Mouse (Mus musculus): Measurements from ENCODE around the gene Hsd3b5. TPM values are rescaled to one million over a fixed set of nuclear protein-coding genes. Genes with fewer than 3 reads are reported as not detected.
"Not testable (repeated sequence)": the region's sequence is repeated elsewhere in the genome, so short reads cannot be mapped to it uniquely, and the experiment has no call there.

Gene Hsd3b5
- not detected in 2 replicates for total RNA-seq (2014; rRNA removed; ENCODE audit: low replicate concordance)
- not detected in 2 replicates for polyA plus RNA-seq (2015; fragmentation: Nextera tagmentation; extraction: Ambion mirVana)

- ATAC-seq (ENCODE audit: insufficient read depth, low read depth): no peak
- no peaks in the 10 kb centered on the region for H3K9me3 ChIP-seq (replicated peaks; ENCODE audit: control insufficient read depth, low read length)
Measured at GRCm38 (mm10) chr3:98630152-98630551, at the start of gene Hsd3b5. Gene Hsd3b5, minus strand, starts transcription at chr3:98630252.

GRCm38 (mm10) chr3:98635145-98635544 is 5.1 kb upstream of the Hsd3b5 start:
- ATAC-seq (ENCODE audit: insufficient read depth, low read depth) (no peak), DNase-seq (ENCODE audit: low spot score) (no peak)
- Histone ChIP-seq H3K36me3 (replicated peaks; ENCODE audit: control insufficient read depth, insufficient read depth, low read length) (no peaks in the 10 kb centered on the region), H3K4me2 (ENCODE audit: low read depth, low read length) (no peak overlapping the region), H3K4me1 (ENCODE audit: control insufficient read depth, insufficient read depth) (no peaks in the 10 kb centered on the region), H3K27ac (ENCODE audit: low read depth) (no peak overlapping the region), H3K4me3 (ENCODE audit: low read depth, low read length) (no peak overlapping the region), H3K9ac (replicated peaks; ENCODE audit: low read depth, low read length) (no peak overlapping the region), H3K9me3 (replicated peaks; ENCODE audit: control insufficient read depth, low read length) (no peaks in the 10 kb centered on the region), H3K27me3 (ENCODE audit: control insufficient read depth, insufficient read depth, low read length) (no peaks in the 10 kb centered on the region)
- TF ChIP-seq EP300 (IDR thresholded peaks at IDR 0.05; ENCODE audit: low read depth) (no peak), CTCF (IDR thresholded peaks at IDR 0.05; ENCODE audit: low read depth) (no peak)
- WGBS: 81% methylated on average over 1 of the region's 1 CpGs

More at GRCm38 (mm10) chr3:98630152-98630551, at the start of gene Hsd3b5:
- no peak within 1 kb of the TSS for H3K9ac ChIP-seq (replicated peaks; ENCODE audit: low read depth, low read length)
- no peak for DNase-seq (ENCODE audit: low spot score)
- no peaks in the 10 kb centered on the region for H3K4me1 ChIP-seq (ENCODE audit: control insufficient read depth, insufficient read depth)
- TF ChIP-seq EP300 (IDR thresholded peaks at IDR 0.05; ENCODE audit: low read depth) (no peak), CTCF (IDR thresholded peaks at IDR 0.05; ENCODE audit: low read depth) (no peak)
- H3K4me2 ChIP-seq (ENCODE audit: low read depth, low read length): no peak within 1 kb of the TSS
- no peaks in the 10 kb centered on the region for H3K36me3 ChIP-seq (replicated peaks; ENCODE audit: control insufficient read depth, insufficient read depth, low read length)
- H3K27ac ChIP-seq (ENCODE audit: low read depth): no peak within 1 kb of the TSS
- no peak within 1 kb of the TSS for H3K4me3 ChIP-seq (ENCODE audit: low read depth, low read length)
- H3K27me3 ChIP-seq (ENCODE audit: control insufficient read depth, insufficient read depth, low read length): no peaks in the 10 kb centered on the region

- H3K27me3 ChIP-seq (ENCODE audit: control insufficient read depth, insufficient read depth, low read length): no peaks in the 10 kb centered on the region
- no peaks in the 10 kb centered on the region for H3K9me3 ChIP-seq (replicated peaks; ENCODE audit: control insufficient read depth, low read length)
- no peak overlapping the region for H3K9ac ChIP-seq (replicated peaks; ENCODE audit: low read depth, low read length)
- H3K4me1 ChIP-seq (ENCODE audit: control insufficient read depth, insufficient read depth): no peaks in the 10 kb centered on the region
- DNase-seq (ENCODE audit: low spot score): no peak
- no peaks in the 10 kb centered on the region for H3K36me3 ChIP-seq (replicated peaks; ENCODE audit: control insufficient read depth, insufficient read depth, low read length)
- no peak for TF ChIP-seq CTCF (IDR thresholded peaks at IDR 0.05; ENCODE audit: low read depth)
- no peak for TF ChIP-seq EP300 (IDR thresholded peaks at IDR 0.05; ENCODE audit: low read depth)
- no peak overlapping the region for H3K27ac ChIP-seq (ENCODE audit: low read depth)
- 76% methylated on average over 3 of the region's 3 CpGs for WGBS
- H3K4me3 ChIP-seq (ENCODE audit: low read depth, low read length): no peak overlapping the region
- ATAC-seq (ENCODE audit: insufficient read depth, low read depth): no peak
- H3K4me2 ChIP-seq (ENCODE audit: low read depth, low read length): no peak overlapping the region
Measured at GRCm38 (mm10) chr3:98629633-98630032, 419 bp downstream of the Hsd3b5 start.

- not testable (repeated sequence) for H3K4me1 ChIP-seq (ENCODE audit: control insufficient read depth, insufficient read depth); DNase-seq (ENCODE audit: low spot score); H3K27ac ChIP-seq (ENCODE audit: low read depth); ATAC-seq (ENCODE audit: insufficient read depth, low read depth); H3K36me3 ChIP-seq (replicated peaks; ENCODE audit: control insufficient read depth, insufficient read depth, low read length); H3K4me2 ChIP-seq (ENCODE audit: low read depth, low read length); H3K9ac ChIP-seq (replicated peaks; ENCODE audit: low read depth, low read length); H3K9me3 ChIP-seq (replicated peaks; ENCODE audit: control insufficient read depth, low read length); H3K4me3 ChIP-seq (ENCODE audit: low read depth, low read length); H3K27me3 ChIP-seq (ENCODE audit: control insufficient read depth, insufficient read depth, low read length)
- WGBS: 56% methylated on average over 1 of the region's 1 CpGs
Measured at GRCm38 (mm10) chr3:98616786-98617185, 13.3 kb downstream of the Hsd3b5 start.

GRCm38 (mm10) chr3:98616244-98616643 is 13.8 kb downstream of the Hsd3b5 start:
- not testable (repeated sequence) for H3K9ac ChIP-seq (replicated peaks; ENCODE audit: low read depth, low read length); H3K36me3 ChIP-seq (replicated peaks; ENCODE audit: control insufficient read depth, insufficient read depth, low read length); ATAC-seq (ENCODE audit: insufficient read depth, low read depth); DNase-seq (ENCODE audit: low spot score); H3K9me3 ChIP-seq (replicated peaks; ENCODE audit: control insufficient read depth, low read length); H3K4me2 ChIP-seq (ENCODE audit: low read depth, low read length); H3K4me3 ChIP-seq (ENCODE audit: low read depth, low read length); H3K4me1 ChIP-seq (ENCODE audit: control insufficient read depth, insufficient read depth); H3K27me3 ChIP-seq (ENCODE audit: control insufficient read depth, insufficient read depth, low read length); H3K27ac ChIP-seq (ENCODE audit: low read depth)
- WGBS: 19% methylated on average over 2 of the region's 2 CpGs

- not testable (repeated sequence) for H3K4me3 ChIP-seq (ENCODE audit: low read depth, low read length); ATAC-seq (ENCODE audit: insufficient read depth, low read depth); H3K36me3 ChIP-seq (replicated peaks; ENCODE audit: control insufficient read depth, insufficient read depth, low read length); DNase-seq (ENCODE audit: low spot score); H3K9ac ChIP-seq (replicated peaks; ENCODE audit: low read depth, low read length); H3K27ac ChIP-seq (ENCODE audit: low read depth); H3K9me3 ChIP-seq (replicated peaks; ENCODE audit: control insufficient read depth, low read length); H3K27me3 ChIP-seq (ENCODE audit: control insufficient read depth, insufficient read depth, low read length); H3K4me1 ChIP-seq (ENCODE audit: control insufficient read depth, insufficient read depth); H3K4me2 ChIP-seq (ENCODE audit: low read depth, low read length)
- 55% methylated on average over 2 of the region's 2 CpGs for WGBS
Measured at GRCm38 (mm10) chr3:98614406-98614927, 15.6 kb downstream of the Hsd3b5 start.

Measured in heart, postnatal 0 days (tissue).